Mouse (Mus musculus) kidney, adult 18-20 months (tissue): Measurements from ENCODE around the gene Gm21874.
"Not testable (repeated sequence)": the region's sequence is repeated elsewhere in the genome, so short reads cannot be mapped to it uniquely, and the experiment has no call there.

Source experiments
- DNase-seq: peaks from one replicate; pipeline ENCODE4 v3.0.0; 2021

Gm21874 gene

DNA sequence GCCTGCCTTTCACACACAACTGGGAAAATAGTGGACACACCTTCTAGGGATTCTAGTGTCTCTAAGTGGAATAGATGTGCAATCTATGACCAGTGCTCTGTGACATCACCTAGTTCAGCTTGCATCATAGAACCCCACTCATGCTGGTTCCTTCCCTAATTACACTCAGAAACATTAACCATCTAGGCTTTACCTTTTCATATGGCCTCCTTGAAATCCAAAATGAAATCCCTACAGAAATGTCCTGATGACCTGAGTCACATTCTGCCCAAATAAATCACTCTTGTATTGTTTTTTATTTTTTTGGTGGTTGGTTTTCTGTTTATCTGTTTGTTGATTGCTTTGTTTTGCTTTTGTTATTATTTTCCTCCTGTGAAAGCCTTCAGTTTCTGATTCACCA, at the start of gene Gm21874:
Gm21874 (minus strand) TSS at position 101 of the 400 bp plus-strand sequence.
- DNase-seq: not testable (repeated sequence)
